Mouse (Mus musculus) limb, embryonic 11.5 days (tissue): ENCODE results near the gene Lad1. TPM values are rescaled to one million over a fixed set of nuclear protein-coding genes. Genes with fewer than 3 reads are reported as not detected.

Experiments
- ATAC-seq: fragments of 200-750 bp; cut with Nextera tagmentation; 2 replicates; pipeline ENCODE4 v1.8.0; 2017; ENCODE audit warnings: low read depth; ENCODE audit not compliant: insufficient number of reproducible peaks, low FRiP score, low TSS enrichment
- DNase-seq: peaks from one replicate; pipeline ENCODE4 v3.0.0-alpha.2; 2015; ENCODE audit warnings: low spot score
- H3K27ac ChIP-seq: fragments of 300-500 bp; sonication (generic); replicated peaks from 2 replicates; pipeline ENCODE4 v1.5.1; 2014; ENCODE audit warnings: low read depth, mild to moderate bottlenecking, low read length
- H3K27me3 ChIP-seq: fragments of 300-500 bp; sonication (generic); 2 replicates; pipeline ENCODE4 v1.6.1; 2014; ENCODE audit warnings: mild to moderate bottlenecking, low read length, mixed read lengths; ENCODE audit not compliant: control insufficient read depth, insufficient read depth
- H3K36me3 ChIP-seq: fragments of 300-500 bp; sonication (generic); 2 replicates; pipeline ENCODE4 v1.6.1; 2014; ENCODE audit warnings: mild to moderate bottlenecking, low read length, moderate library complexity, mixed read lengths; ENCODE audit not compliant: control insufficient read depth, insufficient read depth
- H3K4me1 ChIP-seq: fragments of 300-500 bp; sonication (generic); 2 replicates; pipeline ENCODE4 v1.6.1; 2014; ENCODE audit warnings: low read length, mixed read lengths; ENCODE audit not compliant: control insufficient read depth, insufficient read depth
- H3K4me2 ChIP-seq: fragments of 300-500 bp; sonication (generic); 2 replicates; pipeline ENCODE4 v1.6.1; 2014; ENCODE audit warnings: low read depth, mild to moderate bottlenecking, moderate library complexity; ENCODE audit not compliant: severe bottlenecking
- H3K4me3 ChIP-seq: fragments of 300-500 bp; sonication (generic); 2 replicates; pipeline ENCODE4 v1.5.1; 2014; ENCODE audit warnings: low read depth, low read length
- H3K9ac ChIP-seq: fragments of 300-500 bp; sonication (generic); 2 replicates; pipeline ENCODE4 v1.6.1; 2014; ENCODE audit warnings: mild to moderate bottlenecking, low read length
- H3K9me3 ChIP-seq: fragments of 300-500 bp; sonication (generic); 2 replicates; pipeline ENCODE4 v1.6.1; 2016; ENCODE audit warnings: low read length; ENCODE audit not compliant: control insufficient read depth
- WGBS: fragments of 180-500 bp; shearing (Covaris S2); extraction: QIAGEN DNeasy Blood & Tissue Kit; methylation state at CpG from one replicate; pipeline ENCODE4 v1.1.7; 2014; 5-methylcytosine and 5-hydroxymethylcytosine counted together
- polyA plus RNA-seq: library from polyadenylated mRNA; unstranded; fragments of >200 nt; fragmentation: Nextera tagmentation; extraction: Ambion mirVana; gene quantifications from 2 replicates; pipeline ENCODE4 v1.2.1, GENCODE M21; 2014

Lad1 gene
- polyA plus RNA-seq, 1 experiment from 2014 or later = 4.5 TPM

GRCm38 (mm10) chr1:135854591-135855343 lies 36.4 kb downstream of the Lad1 start:
- H3K4me1 ChIP-seq = 0 out of 2 replicates have a peak, but pooled peaks cover 5% of the 10 kb centered on the region
- H3K36me3 ChIP-seq = no peaks in the 10 kb centered on the region
- no peak overlapping the region for H3K9ac ChIP-seq
- H3K27ac ChIP-seq = no peak overlapping the region
- H3K9me3 ChIP-seq = no peaks in the 10 kb centered on the region
- no peak for DNase-seq
- H3K4me2 ChIP-seq = no peak overlapping the region
- H3K4me3 ChIP-seq = no peak overlapping the region
- ATAC-seq = no peak
- H3K27me3 ChIP-seq = no peaks in the 10 kb centered on the region
- WGBS = 89% methylated on average over 6 of the region's 6 CpGs

GRCm38 (mm10) chr1:135855344-135855687 lies 36.9 kb downstream of the Lad1 start:
- no peaks in the 10 kb centered on the region for H3K9me3 ChIP-seq
- no peak for DNase-seq
- no peak overlapping the region for H3K4me2 ChIP-seq
- 96% methylated on average over 1 of the region's 1 CpGs for WGBS
- no peak overlapping the region for H3K27ac ChIP-seq
- H3K36me3 ChIP-seq = no peaks in the 10 kb centered on the region
- H3K9ac ChIP-seq = no peak overlapping the region
- no peak overlapping the region for H3K4me3 ChIP-seq
- ATAC-seq = no peak
- H3K4me1 ChIP-seq = 0 out of 2 replicates have a peak, but pooled peaks cover 5% of the 10 kb centered on the region
- H3K27me3 ChIP-seq = no peaks in the 10 kb centered on the region

- no peak for DNase-seq
- H3K4me2 ChIP-seq = no peak overlapping the region
- H3K4me1 ChIP-seq = 0 out of 2 replicates have a peak, but pooled peaks cover 5% of the 10 kb centered on the region
- no peaks in the 10 kb centered on the region for H3K27me3 ChIP-seq
- no peak overlapping the region for H3K4me3 ChIP-seq
- H3K9ac ChIP-seq = no peak overlapping the region
- H3K27ac ChIP-seq = no peak overlapping the region
- no peaks in the 10 kb centered on the region for H3K9me3 ChIP-seq
- ATAC-seq = no peak
- no peaks in the 10 kb centered on the region for H3K36me3 ChIP-seq
- 65% methylated on average over 4 of the region's 4 CpGs for WGBS
Observed at GRCm38 (mm10) chr1:135856070-135856469, 37.7 kb downstream of the Lad1 start.

- no peak overlapping the region for H3K4me3 ChIP-seq
- H3K27ac ChIP-seq = no peak overlapping the region
- H3K9ac ChIP-seq = no peak overlapping the region
- H3K4me1 ChIP-seq = 0 out of 2 replicates have a peak, but pooled peaks cover 3% of the 10 kb centered on the region
- ATAC-seq (no peak), DNase-seq (no peak)
- 53% methylated on average over 11 of the region's 11 CpGs for WGBS
- no peak overlapping the region for H3K4me2 ChIP-seq
- no peaks in the 10 kb centered on the region for H3K9me3 ChIP-seq
- no peaks in the 10 kb centered on the region for H3K36me3 ChIP-seq
- no peaks in the 10 kb centered on the region for H3K27me3 ChIP-seq
Observed at GRCm38 (mm10) chr1:135857137-135857775, 38.9 kb downstream of the Lad1 start.

GRCm38 (mm10) chr1:135858533-135858932 lies 40.1 kb downstream of the Lad1 start:
- ATAC-seq (no peak), DNase-seq (no peak)
- Histone ChIP-seq H3K27me3 (no peaks in the 10 kb centered on the region), H3K36me3 (no peaks in the 10 kb centered on the region), H3K9ac (no peak overlapping the region), H3K4me3 (no peak overlapping the region), H3K9me3 (no peaks in the 10 kb centered on the region), H3K27ac (no peak overlapping the region), H3K4me1 (no peaks in the 10 kb centered on the region), H3K4me2 (no peak overlapping the region)
- WGBS = 90% methylated on average over 7 of the region's 7 CpGs

GRCm38 (mm10) chr1:135861091-135861490 lies 42.7 kb downstream of the Lad1 start:
- ATAC-seq (no peak), DNase-seq (no peak)
- no peak overlapping the region for H3K9ac ChIP-seq
- no peaks in the 10 kb centered on the region for H3K36me3 ChIP-seq
- no peak overlapping the region for H3K4me2 ChIP-seq
- H3K4me1 ChIP-seq = no peaks in the 10 kb centered on the region
- H3K9me3 ChIP-seq = no peaks in the 10 kb centered on the region
- H3K4me3 ChIP-seq = no peak overlapping the region
- no peak overlapping the region for H3K27ac ChIP-seq
- no peaks in the 10 kb centered on the region for H3K27me3 ChIP-seq
- 73% methylated on average over 5 of the region's 5 CpGs for WGBS

- Histone ChIP-seq H3K27me3 (no peaks in the 10 kb centered on the region), H3K9me3 (no peaks in the 10 kb centered on the region), H3K4me2 (no peak overlapping the region), H3K27ac (no peak overlapping the region), H3K4me3 (no peak overlapping the region), H3K9ac (no peak overlapping the region), H3K36me3 (no peaks in the 10 kb centered on the region), H3K4me1 (no peaks in the 10 kb centered on the region)
- ATAC-seq (no peak), DNase-seq (no peak)
- WGBS = 72% methylated on average over 9 of the region's 9 CpGs
Observed at GRCm38 (mm10) chr1:135861980-135862552, 43.7 kb downstream of the Lad1 start.

GRCm38 (mm10) chr1:135862561-135862960 lies 44.2 kb downstream of the Lad1 start:
- no peaks in the 10 kb centered on the region for H3K9me3 ChIP-seq
- no peak overlapping the region for H3K4me2 ChIP-seq
- H3K4me1 ChIP-seq = no peaks in the 10 kb centered on the region
- H3K27me3 ChIP-seq = no peaks in the 10 kb centered on the region
- H3K36me3 ChIP-seq = no peaks in the 10 kb centered on the region
- H3K4me3 ChIP-seq = no peak overlapping the region
- ATAC-seq (no peak), DNase-seq (no peak)
- WGBS = 79% methylated on average over 5 of the region's 5 CpGs
- H3K9ac ChIP-seq = no peak overlapping the region
- no peak overlapping the region for H3K27ac ChIP-seq
